Mouse (Mus musculus) liver, adult 2 months (tissue): ENCODE results near the gene Adgrg2. TPM values are rescaled to one million over a fixed set of nuclear protein-coding genes. Genes with fewer than 3 reads are reported as not detected.
A peak's percentile ranks its signal among the peaks of the same experiment; 100 is the strongest.

ENCODE experiments used
- DNase-seq: peaks from one replicate; pipeline ENCODE4 v3.0.0-alpha.2; 2011; ENCODE audit warnings: low read depth, low spot score; ENCODE audit errors: extremely low read depth
- H3K27ac ChIP-seq: fragments of 200-500 bp; replicated peaks from 2 replicates; pipeline ENCODE4 v1.5.1; 2012; ENCODE audit warnings: low read depth, mild to moderate bottlenecking, control low read depth, inconsistent platforms, low read length; ENCODE audit not compliant: insufficient read depth
- H3K27me3 ChIP-seq: fragments of 200-500 bp; 2 replicates; pipeline ENCODE4 v1.6.1; 2012; ENCODE audit warnings: mild to moderate bottlenecking, moderate library complexity, low read length, inconsistent platforms; ENCODE audit not compliant: control insufficient read depth, insufficient read depth
- H3K36me3 ChIP-seq: fragments of 200-500 bp; 2 replicates; pipeline ENCODE4 v1.6.1; 2012; ENCODE audit warnings: low read length, inconsistent platforms; ENCODE audit not compliant: control insufficient read depth, insufficient read depth
- H3K4me1 ChIP-seq: fragments of 200-500 bp; 2 replicates; pipeline ENCODE4 v1.6.1; 2011; ENCODE audit warnings: low read length; ENCODE audit not compliant: control insufficient read depth, insufficient read depth
- H3K4me3 ChIP-seq: fragments of 200-500 bp; 2 replicates; pipeline ENCODE4 v1.5.1; 2011; ENCODE audit warnings: low read depth, mild to moderate bottlenecking, control low read depth, low read length, moderate library complexity; ENCODE audit not compliant: insufficient read depth
- H3K79me2 ChIP-seq: fragments of 200-500 bp; 2 replicates; pipeline ENCODE4 v1.6.1; 2012; ENCODE audit warnings: inconsistent platforms, mild to moderate bottlenecking, low read length, moderate library complexity; ENCODE audit not compliant: control insufficient read depth, insufficient read depth
- H3K9ac ChIP-seq: fragments of 200-500 bp; 2 replicates; pipeline ENCODE4 v1.6.1; 2012; ENCODE audit warnings: low read depth, mild to moderate bottlenecking, control low read depth, inconsistent platforms, low read length
- CTCF ChIP-seq: fragments of 200-500 bp; IDR thresholded peaks from 2 replicates; pipeline ENCODE4 v1.5.1; 2011; ENCODE audit warnings: low read depth, low read length, control low read depth
- POLR2A ChIP-seq: fragments of 200-500 bp; IDR thresholded peaks from 2 replicates; pipeline ENCODE4 v1.6.1; 2011; ENCODE audit warnings: low read length, control low read depth; ENCODE audit not compliant: insufficient read depth; ENCODE audit errors: extremely low read depth
- WGBS: fragments of 180-500 bp; shearing (Covaris S2); methylation state at CpG from one replicate; pipeline ENCODE4 v1.1.7; 2018; 5-methylcytosine and 5-hydroxymethylcytosine counted together
- polyA plus RNA-seq: library from polyadenylated mRNA; depleted of rRNA; stranded (reverse); fragments of >200 nt; gene quantifications from 2 replicates; pipeline ENCODE4 v1.2.3, GENCODE M21; 2012
- total RNA-seq: library from RNA; depleted of rRNA; stranded (reverse); fragments of >200 nt; gene quantifications from 2 replicates; pipeline ENCODE4 v1.2.3, GENCODE M21; 2014

Gene Adgrg2
- total and polyA plus RNA-seq, 2 experiments, result 0.09 to 0.55 TPM

- WGBS, result 20% methylated on average over 4 of the region's 4 CpGs
- no peak for TF ChIP-seq CTCF
- TF ChIP-seq POLR2A, result no peak
- H3K27ac ChIP-seq, result peak overlapping the region; percentile 57
- no peaks in the 10 kb centered on the region for H3K36me3 ChIP-seq
- H3K9ac ChIP-seq, result no peak overlapping the region
- peaks cover 11% of the 10 kb centered on the region for H3K4me1 ChIP-seq
- no peaks in the 10 kb centered on the region for H3K27me3 ChIP-seq
- no peaks in the 10 kb centered on the region for H3K79me2 ChIP-seq
- DNase-seq, result peak; percentile 90
- H3K4me3 ChIP-seq, result no peak overlapping the region
Observed at GRCm38 (mm10) chrX:160412930-160413453, 22.5 kb downstream of the Adgrg2 start.

DNA sequence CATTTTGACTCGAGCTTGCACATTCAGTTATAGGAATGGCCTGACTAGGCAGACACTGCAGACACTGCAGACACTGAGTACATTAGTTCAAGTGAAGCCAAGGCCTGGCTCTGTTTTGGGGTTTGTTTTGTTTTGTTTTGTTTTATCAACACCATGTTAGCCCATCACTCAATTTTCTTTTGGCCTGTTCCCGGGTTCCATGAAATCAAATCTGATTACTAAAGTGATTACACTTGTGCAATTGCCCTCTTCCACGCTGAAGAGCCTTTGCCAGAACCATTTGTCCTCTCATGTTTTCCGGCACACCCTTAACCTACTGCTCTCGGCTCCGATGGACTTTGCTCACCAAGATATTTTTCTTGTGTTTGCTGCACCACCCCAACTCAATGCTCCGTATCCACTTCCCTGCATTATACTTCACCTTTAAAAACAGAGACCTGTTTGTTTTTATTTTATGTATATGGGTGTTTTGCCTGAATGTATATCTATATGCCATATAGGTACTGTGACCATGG is 23.4 kb downstream of the Adgrg2 start:
- Histone ChIP-seq H3K4me3 (no peak overlapping the region), H3K27ac (peak overlapping the region; percentile 23), H3K4me1 (peaks cover 16% of the 10 kb centered on the region), H3K9ac (no peak overlapping the region), H3K79me2 (no peaks in the 10 kb centered on the region), H3K27me3 (no peaks in the 10 kb centered on the region), H3K36me3 (no peaks in the 10 kb centered on the region)
- no peak for TF ChIP-seq POLR2A
- 31% methylated on average over 7 of the region's 7 CpGs for WGBS
- DNase-seq, result peak; percentile 89

DNA sequence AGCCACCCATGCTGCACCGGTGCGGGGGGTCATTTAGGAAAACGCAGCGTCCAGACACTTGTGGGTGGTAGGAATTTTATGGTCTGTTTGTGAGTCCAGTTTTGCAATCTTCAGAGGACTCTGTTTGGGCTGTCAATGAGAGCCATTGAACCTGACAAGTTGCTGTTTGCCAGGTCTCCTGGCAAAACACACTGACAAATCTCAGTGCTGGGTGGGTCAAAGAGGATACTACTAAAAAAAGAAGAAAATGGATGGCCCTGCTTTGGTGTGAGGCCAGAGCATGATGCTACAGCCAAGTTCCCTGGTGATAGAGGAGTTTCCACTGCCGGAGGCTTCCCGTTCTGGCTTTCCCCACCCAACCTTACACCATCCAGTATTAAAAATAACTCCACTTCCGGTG is 27.9 kb downstream of the Adgrg2 start:
- 20% methylated on average over 7 of the region's 7 CpGs for WGBS
- Histone ChIP-seq H3K9ac (no peak overlapping the region), H3K4me3 (no peak overlapping the region), H3K79me2 (no peaks in the 10 kb centered on the region), H3K27ac (no peak overlapping the region), H3K27me3 (no peaks in the 10 kb centered on the region), H3K36me3 (no peaks in the 10 kb centered on the region), H3K4me1 (peaks cover 13% of the 10 kb centered on the region)
- peak; percentile 84 for DNase-seq
- no peak for TF ChIP-seq CTCF
- TF ChIP-seq POLR2A, result no peak

- DNase-seq, result peak; percentile 48
- 91% methylated on average over 1 of the region's 1 CpGs for WGBS
- Histone ChIP-seq H3K36me3 (no peaks in the 10 kb centered on the region), H3K27me3 (no peaks in the 10 kb centered on the region), H3K79me2 (no peaks in the 10 kb centered on the region), H3K4me1 (peaks cover 6% of the 10 kb centered on the region), H3K9ac (no peak overlapping the region), H3K4me3 (no peak overlapping the region), H3K27ac (no peak overlapping the region)
- TF ChIP-seq CTCF (no peak), POLR2A (no peak)
Observed at GRCm38 (mm10) chrX:160423737-160424136, 33.2 kb downstream of the Adgrg2 start.

GRCm38 (mm10) chrX:160426486-160426885 is 36.0 kb downstream of the Adgrg2 start:
- Histone ChIP-seq H3K4me1 (peaks cover 4% of the 10 kb centered on the region), H3K4me3 (no peak overlapping the region), H3K79me2 (no peaks in the 10 kb centered on the region), H3K9ac (no peak overlapping the region), H3K36me3 (no peaks in the 10 kb centered on the region), H3K27ac (no peak overlapping the region), H3K27me3 (no peaks in the 10 kb centered on the region)
- peak; percentile 87 for DNase-seq
- 4% methylated on average over 1 of the region's 1 CpGs for WGBS
- TF ChIP-seq POLR2A, result no peak
- TF ChIP-seq CTCF, result no peak

DNA sequence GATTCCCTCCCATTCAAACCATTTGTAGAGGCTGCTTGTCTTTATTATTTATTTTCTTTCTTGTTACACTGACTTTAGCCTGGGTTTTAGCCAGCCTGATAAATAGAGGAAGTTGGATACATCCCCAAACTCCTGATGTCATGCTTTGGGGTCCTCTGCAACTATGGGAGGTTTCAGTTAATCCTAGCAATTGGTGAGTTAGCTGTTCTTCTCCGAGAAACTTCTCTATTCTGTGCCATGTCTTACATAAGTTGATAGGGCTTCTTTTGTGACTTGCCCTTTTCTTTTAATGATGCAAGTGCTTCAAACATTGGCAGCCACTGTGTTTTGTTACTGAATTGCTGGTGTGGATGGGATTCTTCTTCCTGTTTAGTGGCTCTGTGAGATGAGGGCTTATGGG is 36.4 kb downstream of the Adgrg2 start:
- 43% methylated on average over 1 of the region's 1 CpGs for WGBS
- no peak overlapping the region for H3K27ac ChIP-seq
- H3K27me3 ChIP-seq, result no peaks in the 10 kb centered on the region
- peaks cover 4% of the 10 kb centered on the region for H3K4me1 ChIP-seq
- peak; percentile 28 for DNase-seq
- no peaks in the 10 kb centered on the region for H3K36me3 ChIP-seq
- TF ChIP-seq POLR2A (no peak), CTCF (no peak)
- no peak overlapping the region for H3K9ac ChIP-seq
- H3K79me2 ChIP-seq, result no peaks in the 10 kb centered on the region
- no peak overlapping the region for H3K4me3 ChIP-seq
